Mouse (Mus musculus) megakaryocyte, embryonic 14.5 days (primary cell): Measurements from ENCODE around the gene Mab21l3.

ENCODE experiments used
- FLI1 ChIP-seq: IDR thresholded peaks from 2 replicates; pipeline ENCODE4 v1.6.1; 2012; ENCODE audit warnings: low read length, inconsistent platforms, mixed read lengths
- GATA1 ChIP-seq: IDR thresholded peaks from 3 replicates; pipeline ENCODE4 v1.6.1; 2012; ENCODE audit warnings: mixed read lengths, low read length, inconsistent platforms, borderline replicate concordance

DNA sequence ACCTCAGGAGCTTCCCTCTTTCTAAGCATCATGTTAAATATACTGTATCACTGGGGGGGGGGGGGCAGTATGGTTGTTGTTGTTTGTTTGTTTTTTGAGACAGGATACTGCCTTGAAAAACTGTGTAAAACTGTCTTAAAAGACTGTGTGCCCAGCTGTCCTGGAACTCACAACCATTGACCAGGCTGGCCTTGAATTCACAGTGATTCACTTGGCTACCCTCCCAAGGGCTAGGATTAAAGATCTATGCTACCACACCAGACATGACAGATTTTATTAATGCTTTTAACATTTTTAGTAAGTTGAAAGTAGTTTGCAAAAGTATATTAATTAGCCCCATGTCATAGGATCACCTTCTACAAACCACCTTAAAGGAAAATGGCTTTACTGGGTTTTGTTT, 85.2 kb downstream of the Mab21l3 start:
- TF ChIP-seq GATA1 (no peak), FLI1 (no peak)
